Mouse (Mus musculus): Measurements from ENCODE around the gene Lypd8. TPM values are rescaled to one million over a fixed set of nuclear protein-coding genes. Genes with fewer than 3 reads are reported as not detected.

Lypd8 gene
- polyA plus RNA-seq, 1 experiment from 2014 or later = not detected

GRCm38 (mm10) chr11:58420815-58421214 is 42.0 kb downstream of the Lypd8 start, which contains the start of gene 1810065E05Rik:
Gene 1810065E05Rik (plus strand): TSS chr11:58421111.
- Histone ChIP-seq H3K4me3 (ENCODE audit: low read depth, low read length) (no peak within 1 kb of the TSS), H3K9me3 (ENCODE audit: low read length) (no peaks in the 10 kb centered on the region), H3K4me1 (ENCODE audit: insufficient read depth, low read depth, low read length) (no peaks in the 10 kb centered on the region), H3K27me3 (replicated peaks; ENCODE audit: insufficient read depth, low read length) (no peaks in the 10 kb centered on the region), H3K9ac (replicated peaks; ENCODE audit: low read depth) (no peak within 1 kb of the TSS), H3K36me3 (ENCODE audit: insufficient read depth, low read length) (no peaks in the 10 kb centered on the region), H3K4me2 (replicated peaks; ENCODE audit: low read depth, low read length) (no peak within 1 kb of the TSS), H3K27ac (ENCODE audit: low read length) (no peak within 1 kb of the TSS)
- DNase-seq (ENCODE audit: low spot score) (no peak), ATAC-seq (no peak)
- TF ChIP-seq CTCF (IDR thresholded peaks at IDR 0.05) (no peak), EP300 (IDR thresholded peaks at IDR 0.05) (no peak)
- 46% methylated on average over 1 of the region's 1 CpGs for WGBS

GRCm38 (mm10) chr11:58432259-58432658 is 53.4 kb downstream of the Lypd8 start, which contains the start of gene Gm12253:
Gene Gm12253 (plus strand): TSS chr11:58432559.
- Histone ChIP-seq H3K4me3 (ENCODE audit: low read depth, low read length) (no peak within 1 kb of the TSS), H3K27me3 (replicated peaks; ENCODE audit: insufficient read depth, low read length) (no peaks in the 10 kb centered on the region), H3K9me3 (ENCODE audit: low read length) (no peaks in the 10 kb centered on the region), H3K36me3 (ENCODE audit: insufficient read depth, low read length) (no peaks in the 10 kb centered on the region), H3K27ac (ENCODE audit: low read length) (no peak within 1 kb of the TSS), H3K9ac (replicated peaks; ENCODE audit: low read depth) (no peak within 1 kb of the TSS), H3K4me2 (replicated peaks; ENCODE audit: low read depth, low read length) (no peak within 1 kb of the TSS), H3K4me1 (ENCODE audit: insufficient read depth, low read depth, low read length) (no peaks in the 10 kb centered on the region)
- WGBS = 75% methylated on average over 3 of the region's 3 CpGs
- TF ChIP-seq EP300 (IDR thresholded peaks at IDR 0.05) (no peak), CTCF (IDR thresholded peaks at IDR 0.05) (no peak)
- ATAC-seq (no peak), DNase-seq (ENCODE audit: low spot score) (no peak)

- Histone ChIP-seq H3K4me3 (ENCODE audit: low read depth, low read length) (no peak overlapping the region), H3K9ac (replicated peaks; ENCODE audit: low read depth) (no peak overlapping the region), H3K9me3 (ENCODE audit: low read length) (no peaks in the 10 kb centered on the region), H3K27ac (ENCODE audit: low read length) (no peak overlapping the region), H3K4me1 (ENCODE audit: insufficient read depth, low read depth, low read length) (no peaks in the 10 kb centered on the region), H3K4me2 (replicated peaks; ENCODE audit: low read depth, low read length) (no peak overlapping the region), H3K27me3 (replicated peaks; ENCODE audit: insufficient read depth, low read length) (no peaks in the 10 kb centered on the region), H3K36me3 (ENCODE audit: insufficient read depth, low read length) (no peaks in the 10 kb centered on the region)
- TF ChIP-seq CTCF (IDR thresholded peaks at IDR 0.05) (no peak), EP300 (IDR thresholded peaks at IDR 0.05) (no peak)
- 37% methylated on average over 5 of the region's 5 CpGs for WGBS
- ATAC-seq = no peak
- no peak for DNase-seq (ENCODE audit: low spot score)
Measured at GRCm38 (mm10) chr11:58437866-58438265, 59.0 kb downstream of the Lypd8 start.

Other genes with a start within 250 kb of the Lypd8 start
- 4.3 and 6.2 TPM in 2 replicates for gene Gemin5, start 210.5 kb upstream of the Lypd8 start, polyA plus RNA-seq (2015; fragmentation: Nextera tagmentation; extraction: Ambion mirVana)
- 75.1 and 81.7 TPM in 2 replicates for gene Mrpl22, start 207.4 kb upstream of the Lypd8 start, polyA plus RNA-seq (2015; fragmentation: Nextera tagmentation; extraction: Ambion mirVana)
- 9.2 and 9.7 TPM in 2 replicates for gene Igtp, start 179.5 kb upstream of the Lypd8 start, polyA plus RNA-seq (2015; fragmentation: Nextera tagmentation; extraction: Ambion mirVana)
- 6.9 TPM in 2 replicates for gene Irgm2, start 179.4 kb upstream of the Lypd8 start, polyA plus RNA-seq (2015; fragmentation: Nextera tagmentation; extraction: Ambion mirVana)
- gene 4930438A08Rik, start 104.2 kb upstream of the Lypd8 start, polyA plus RNA-seq (2015; fragmentation: Nextera tagmentation; extraction: Ambion mirVana) = 0.16 and 0.17 TPM in 2 replicates
- 5.6 and 7.1 TPM in 2 replicates for gene Zfp692, start 72.0 kb upstream of the Lypd8 start, polyA plus RNA-seq (2015; fragmentation: Nextera tagmentation; extraction: Ambion mirVana)
- 32.0 and 34.7 TPM in 2 replicates for gene Zfp672, start 48.7 kb upstream of the Lypd8 start, polyA plus RNA-seq (2015; fragmentation: Nextera tagmentation; extraction: Ambion mirVana)
- 33.7 and 38.0 TPM in 2 replicates for gene Sh3bp5l, start 48.3 kb upstream of the Lypd8 start, polyA plus RNA-seq (2015; fragmentation: Nextera tagmentation; extraction: Ambion mirVana)
- gene 1810065E05Rik, start 42.1 kb downstream of the Lypd8 start, polyA plus RNA-seq (2015; fragmentation: Nextera tagmentation; extraction: Ambion mirVana) = not detected in 2 replicates
- not detected in 2 replicates for gene Gm12253, start 53.5 kb downstream of the Lypd8 start, polyA plus RNA-seq (2015; fragmentation: Nextera tagmentation; extraction: Ambion mirVana)
- gene Lypd9, start 73.9 kb downstream of the Lypd8 start, polyA plus RNA-seq (2015; fragmentation: Nextera tagmentation; extraction: Ambion mirVana) = not detected in 2 replicates
- gene Olfr30, start 83.2 kb downstream of the Lypd8 start, polyA plus RNA-seq (2015; fragmentation: Nextera tagmentation; extraction: Ambion mirVana) = not detected in 2 replicates
- gene Olfr332, start 113.5 kb downstream of the Lypd8 start, polyA plus RNA-seq (2015; fragmentation: Nextera tagmentation; extraction: Ambion mirVana) = not detected in 2 replicates
- not detected in 2 replicates for gene Olfr331, start 123.5 kb downstream of the Lypd8 start, polyA plus RNA-seq (2015; fragmentation: Nextera tagmentation; extraction: Ambion mirVana)
- gene Olfr330, start 155.8 kb downstream of the Lypd8 start, polyA plus RNA-seq (2015; fragmentation: Nextera tagmentation; extraction: Ambion mirVana) = not detected in 2 replicates
- not detected in 2 replicates for gene Olfr329-ps, start 167.4 kb downstream of the Lypd8 start, polyA plus RNA-seq (2015; fragmentation: Nextera tagmentation; extraction: Ambion mirVana)
- gene Olfr328, start 176.6 kb downstream of the Lypd8 start, polyA plus RNA-seq (2015; fragmentation: Nextera tagmentation; extraction: Ambion mirVana) = 0.07 TPM in 1 of 2 replicates, not detected in the other
- not detected in 2 replicates for gene Olfr224, start 191.5 kb downstream of the Lypd8 start, polyA plus RNA-seq (2015; fragmentation: Nextera tagmentation; extraction: Ambion mirVana)
- not detected in 2 replicates for gene Olfr325, start 198.7 kb downstream of the Lypd8 start, polyA plus RNA-seq (2015; fragmentation: Nextera tagmentation; extraction: Ambion mirVana)
- gene Olfr324, start 216.1 kb downstream of the Lypd8 start, polyA plus RNA-seq (2015; fragmentation: Nextera tagmentation; extraction: Ambion mirVana) = not detected in 2 replicates
- gene 2210407C18Rik, start 237.0 kb downstream of the Lypd8 start, polyA plus RNA-seq (2015; fragmentation: Nextera tagmentation; extraction: Ambion mirVana) = not detected in 2 replicates

All from lung, postnatal 0 days (tissue).